Mouse (Mus musculus) stomach, postnatal 0 days (tissue): ENCODE results near the gene 4833420G17Rik.

Source experiments
- CTCF ChIP-seq: IDR thresholded peaks from 2 replicates; pipeline ENCODE4 v1.5.1; 2016; ENCODE audit warnings: antibody characterized with exemption, low read depth, mild to moderate bottlenecking, moderate library complexity
- EP300 ChIP-seq: optimal IDR thresholded peaks from 2 replicates; pipeline ENCODE3; 2016; ENCODE audit warnings: antibody characterized with exemption

- TF ChIP-seq CTCF = no peak
- no peak for TF ChIP-seq EP300
Measured at GRCm38 (mm10) chr13:119456342-119456741, 6.2 kb upstream of the 4833420G17Rik start.
